Mouse (Mus musculus): ENCODE data around the gene Enc1. TPM values are rescaled to one million over a fixed set of nuclear protein-coding genes. Genes with fewer than 3 reads are reported as not detected.

Gene Enc1
- total and polyA plus RNA-seq, 3 experiments, result 5.2 to 10.0 (median 7.7) TPM

GRCm38 (mm10) chr13:97249507-97250078 is 8.7 kb downstream of the Enc1 start:
- Histone ChIP-seq H3K27me3 (ENCODE audit: control insufficient read depth, insufficient read depth, low read length) (no peaks in the 10 kb centered on the region), H3K9ac (ENCODE audit: low read depth, low read length) (no peak overlapping the region), H3K36me3 (ENCODE audit: control insufficient read depth, insufficient read depth, low read length) (peaks cover 4% of the 10 kb centered on the region), H3K4me1 (ENCODE audit: control insufficient read depth, insufficient read depth, low read length) (peaks cover 20% of the 10 kb centered on the region), H3K27ac (peak overlapping the region; percentile 56), H3K4me3 (no peak overlapping the region), H3K79me2 (replicated peaks; ENCODE audit: control insufficient read depth, insufficient read depth, low read length) (no peaks in the 10 kb centered on the region)
- intact Hi-C loops (cut with DNase I), result no loop called here
- TF ChIP-seq CTCF (IDR thresholded peaks at IDR 0.05) (no peak), EP300 (IDR thresholded peaks at IDR 0.05; ENCODE audit: insufficient read depth, low read depth, low read length) (no peak), POLR2A (IDR thresholded peaks at IDR 0.05; ENCODE audit: insufficient read depth, low read depth, low read length) (no peak)
- DNase-seq, result no peak
- WGBS, result 63% methylated on average over 5 of the region's 5 CpGs

- H3K27me3 ChIP-seq (ENCODE audit: control insufficient read depth, insufficient read depth, low read length), result no peaks in the 10 kb centered on the region
- no peak for DNase-seq
- 88% methylated on average over 5 of the region's 5 CpGs for WGBS
- H3K27ac ChIP-seq, result no peak overlapping the region
- no peak overlapping the region for H3K9ac ChIP-seq (ENCODE audit: low read depth, low read length)
- TF ChIP-seq POLR2A (IDR thresholded peaks at IDR 0.05; ENCODE audit: insufficient read depth, low read depth, low read length) (no peak), CTCF (IDR thresholded peaks at IDR 0.05) (no peak), EP300 (IDR thresholded peaks at IDR 0.05; ENCODE audit: insufficient read depth, low read depth, low read length) (no peak)
- no peak overlapping the region for H3K4me3 ChIP-seq
- intact Hi-C loops (cut with DNase I), result no loop called here
- H3K36me3 ChIP-seq (ENCODE audit: control insufficient read depth, insufficient read depth, low read length), result peaks cover 4% of the 10 kb centered on the region
- peaks cover 17% of the 10 kb centered on the region for H3K4me1 ChIP-seq (ENCODE audit: control insufficient read depth, insufficient read depth, low read length)
- no peaks in the 10 kb centered on the region for H3K79me2 ChIP-seq (replicated peaks; ENCODE audit: control insufficient read depth, insufficient read depth, low read length)
These were observed 9.2 kb downstream of the Enc1 start for GRCm38 (mm10) chr13:97250148-97250547.

- Histone ChIP-seq H3K79me2 (replicated peaks; ENCODE audit: control insufficient read depth, insufficient read depth, low read length) (no peaks in the 10 kb centered on the region), H3K27me3 (ENCODE audit: control insufficient read depth, insufficient read depth, low read length) (no peaks in the 10 kb centered on the region), H3K4me1 (ENCODE audit: control insufficient read depth, insufficient read depth, low read length) (peaks cover 17% of the 10 kb centered on the region), H3K9ac (ENCODE audit: low read depth, low read length) (no peak overlapping the region), H3K36me3 (ENCODE audit: control insufficient read depth, insufficient read depth, low read length) (peaks cover 4% of the 10 kb centered on the region), H3K4me3 (no peak overlapping the region), H3K27ac (no peak overlapping the region)
- 85% methylated on average over 20 of the region's 20 CpGs for WGBS
- no peak for DNase-seq
- no peak for TF ChIP-seq EP300 (IDR thresholded peaks at IDR 0.05; ENCODE audit: insufficient read depth, low read depth, low read length)
- no peak for TF ChIP-seq CTCF (IDR thresholded peaks at IDR 0.05)
- no peak for TF ChIP-seq POLR2A (IDR thresholded peaks at IDR 0.05; ENCODE audit: insufficient read depth, low read depth, low read length)
- intact Hi-C loops (cut with DNase I), result no loop called here
These were observed 9.9 kb downstream of the Enc1 start for GRCm38 (mm10) chr13:97250551-97251380.

GRCm38 (mm10) chr13:97251736-97252135 is 10.8 kb downstream of the Enc1 start:
- Histone ChIP-seq H3K27ac (no peak overlapping the region), H3K9ac (ENCODE audit: low read depth, low read length) (no peak overlapping the region), H3K36me3 (ENCODE audit: control insufficient read depth, insufficient read depth, low read length) (peaks cover 4% of the 10 kb centered on the region), H3K79me2 (replicated peaks; ENCODE audit: control insufficient read depth, insufficient read depth, low read length) (no peaks in the 10 kb centered on the region), H3K4me3 (no peak overlapping the region), H3K4me1 (ENCODE audit: control insufficient read depth, insufficient read depth, low read length) (peaks cover 17% of the 10 kb centered on the region), H3K27me3 (ENCODE audit: control insufficient read depth, insufficient read depth, low read length) (no peaks in the 10 kb centered on the region)
- 75% methylated on average over 7 of the region's 7 CpGs for WGBS
- no peak for TF ChIP-seq CTCF (IDR thresholded peaks at IDR 0.05)
- TF ChIP-seq POLR2A (IDR thresholded peaks at IDR 0.05; ENCODE audit: insufficient read depth, low read depth, low read length), result no peak
- TF ChIP-seq EP300 (IDR thresholded peaks at IDR 0.05; ENCODE audit: insufficient read depth, low read depth, low read length), result no peak
- no peak for DNase-seq
- intact Hi-C loops (cut with DNase I), result no loop called here

- Histone ChIP-seq H3K4me1 (ENCODE audit: control insufficient read depth, insufficient read depth, low read length) (peaks cover 17% of the 10 kb centered on the region), H3K79me2 (replicated peaks; ENCODE audit: control insufficient read depth, insufficient read depth, low read length) (no peaks in the 10 kb centered on the region), H3K36me3 (ENCODE audit: control insufficient read depth, insufficient read depth, low read length) (peaks cover 3% of the 10 kb centered on the region), H3K27ac (no peak overlapping the region), H3K27me3 (ENCODE audit: control insufficient read depth, insufficient read depth, low read length) (no peaks in the 10 kb centered on the region), H3K9ac (ENCODE audit: low read depth, low read length) (no peak overlapping the region), H3K4me3 (no peak overlapping the region)
- TF ChIP-seq CTCF (IDR thresholded peaks at IDR 0.05) (no peak), POLR2A (IDR thresholded peaks at IDR 0.05; ENCODE audit: insufficient read depth, low read depth, low read length) (no peak), EP300 (IDR thresholded peaks at IDR 0.05; ENCODE audit: insufficient read depth, low read depth, low read length) (no peak)
- DNase-seq, result no peak
- WGBS, result 80% methylated on average over 7 of the region's 7 CpGs
- intact Hi-C loops (cut with DNase I), result no loop called here
These were observed 11.6 kb downstream of the Enc1 start for GRCm38 (mm10) chr13:97252469-97252868.

GRCm38 (mm10) chr13:97253418-97253981 is 12.6 kb downstream of the Enc1 start:
- Histone ChIP-seq H3K79me2 (replicated peaks; ENCODE audit: control insufficient read depth, insufficient read depth, low read length) (no peaks in the 10 kb centered on the region), H3K4me1 (ENCODE audit: control insufficient read depth, insufficient read depth, low read length) (peaks cover 12% of the 10 kb centered on the region), H3K36me3 (ENCODE audit: control insufficient read depth, insufficient read depth, low read length) (peaks cover 2% of the 10 kb centered on the region), H3K4me3 (no peak overlapping the region), H3K27me3 (ENCODE audit: control insufficient read depth, insufficient read depth, low read length) (no peaks in the 10 kb centered on the region), H3K27ac (no peak overlapping the region), H3K9ac (ENCODE audit: low read depth, low read length) (no peak overlapping the region)
- DNase-seq, result no peak
- no peak for TF ChIP-seq POLR2A (IDR thresholded peaks at IDR 0.05; ENCODE audit: insufficient read depth, low read depth, low read length)
- no peak for TF ChIP-seq CTCF (IDR thresholded peaks at IDR 0.05)
- no peak for TF ChIP-seq EP300 (IDR thresholded peaks at IDR 0.05; ENCODE audit: insufficient read depth, low read depth, low read length)
- intact Hi-C loops (cut with DNase I), result no loop called here
- 53% methylated on average over 6 of the region's 6 CpGs for WGBS

Data from heart, adult 2 months (tissue).